Mouse (Mus musculus): Measurements from ENCODE around the gene 1110051M20Rik.

Gene 1110051M20Rik

DNA sequence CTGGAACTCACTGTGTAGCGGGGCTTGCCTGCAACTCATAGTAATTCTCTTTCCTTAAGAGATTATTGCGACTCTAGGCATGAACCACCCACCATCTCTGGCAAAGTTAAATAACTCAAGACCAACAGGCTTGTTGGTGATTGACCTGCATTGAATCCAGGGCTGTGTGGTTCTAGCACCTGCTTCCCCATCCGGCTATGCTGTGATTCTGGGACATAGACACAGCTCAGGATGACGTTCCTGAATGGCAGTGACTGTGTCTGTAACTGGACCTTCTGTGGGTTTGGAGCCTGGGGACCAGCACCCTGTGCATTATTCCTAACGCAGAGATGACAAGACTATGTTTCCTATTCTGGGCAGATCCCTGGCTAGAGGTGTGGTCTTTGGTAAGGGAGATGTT, 148.6 kb downstream of the 1110051M20Rik start:
- no peak for DNase-seq

DNA sequence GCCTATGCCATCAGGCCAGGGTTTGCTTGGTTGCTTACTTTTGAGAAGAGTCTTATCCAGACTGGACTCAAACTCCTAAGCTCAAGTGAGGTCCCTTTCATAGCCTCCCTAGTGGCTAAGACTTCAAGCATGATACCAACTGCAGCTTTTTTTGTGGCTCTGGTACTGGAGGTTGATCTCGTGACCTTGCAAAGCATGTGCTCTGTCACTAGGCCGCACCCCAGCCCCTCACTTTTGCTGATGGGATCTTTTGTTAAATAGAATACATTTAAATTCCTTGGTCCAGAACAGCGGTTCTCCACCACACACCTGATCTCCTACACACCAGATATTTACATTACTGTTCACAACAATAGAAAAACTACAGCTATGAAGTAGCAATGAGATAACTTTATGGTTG, 150.3 kb downstream of the 1110051M20Rik start:
- DNase-seq, result no peak

DNA sequence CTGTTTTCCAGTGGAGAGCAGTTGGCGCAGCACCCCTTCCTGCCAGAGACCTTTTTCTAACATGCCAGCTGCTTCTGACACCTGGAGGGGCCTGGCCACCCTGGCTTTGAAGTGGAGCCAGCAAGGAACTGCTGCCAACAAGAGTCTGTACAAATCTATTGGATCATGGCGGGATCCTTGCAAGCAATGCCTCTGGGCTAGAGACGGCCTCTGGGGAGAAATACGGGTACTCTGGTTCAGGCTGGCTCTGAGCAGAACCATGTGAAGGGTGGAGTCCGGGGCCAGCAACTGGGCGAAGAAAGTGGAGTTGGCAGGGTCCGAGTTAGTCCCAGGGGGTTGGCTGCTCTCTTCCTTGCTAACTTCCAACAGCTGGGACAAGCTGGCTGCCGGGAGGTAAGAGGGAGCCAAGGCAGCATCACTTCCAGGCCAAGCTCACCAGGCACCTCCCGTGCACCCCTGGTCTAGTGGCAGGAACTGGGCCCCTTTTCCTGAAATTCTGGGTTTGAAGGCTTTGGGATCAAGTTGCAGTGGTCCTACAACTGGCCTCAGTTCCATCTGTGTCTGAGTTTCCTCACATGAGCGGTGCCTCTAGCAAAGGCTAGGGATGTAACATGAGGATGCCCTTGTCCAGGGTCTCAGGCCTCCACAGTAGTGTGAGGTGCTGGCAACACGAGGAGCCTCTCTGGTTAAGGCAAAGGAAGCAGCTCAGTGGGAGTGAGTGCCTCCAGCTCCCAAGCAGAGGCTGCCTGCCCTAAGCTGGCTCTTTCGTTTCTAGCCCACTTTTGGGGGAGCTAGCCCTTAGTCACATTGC, 153.1 kb downstream of the 1110051M20Rik start:
- DNase-seq, result no peak

DNA sequence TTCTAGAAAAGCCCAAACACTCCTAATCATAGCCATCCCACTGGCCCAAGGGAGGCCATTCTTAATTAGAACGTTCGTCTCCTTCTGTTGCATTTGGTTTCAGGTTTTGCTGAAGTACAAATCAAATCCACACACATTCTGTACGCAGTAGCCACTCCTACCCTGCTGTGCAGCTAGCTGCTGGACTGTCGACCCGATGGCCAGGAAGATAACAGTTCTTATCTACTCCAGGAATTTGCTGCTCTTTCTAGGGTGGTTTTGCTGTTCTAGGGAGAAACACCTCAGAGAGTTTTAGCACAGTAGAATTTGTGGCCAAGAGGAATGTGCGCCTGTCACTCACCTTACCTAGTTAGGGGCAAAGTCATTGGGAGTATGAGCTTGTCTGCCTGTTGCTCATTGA, 156.9 kb downstream of the 1110051M20Rik start:
- no peak for DNase-seq

DNA sequence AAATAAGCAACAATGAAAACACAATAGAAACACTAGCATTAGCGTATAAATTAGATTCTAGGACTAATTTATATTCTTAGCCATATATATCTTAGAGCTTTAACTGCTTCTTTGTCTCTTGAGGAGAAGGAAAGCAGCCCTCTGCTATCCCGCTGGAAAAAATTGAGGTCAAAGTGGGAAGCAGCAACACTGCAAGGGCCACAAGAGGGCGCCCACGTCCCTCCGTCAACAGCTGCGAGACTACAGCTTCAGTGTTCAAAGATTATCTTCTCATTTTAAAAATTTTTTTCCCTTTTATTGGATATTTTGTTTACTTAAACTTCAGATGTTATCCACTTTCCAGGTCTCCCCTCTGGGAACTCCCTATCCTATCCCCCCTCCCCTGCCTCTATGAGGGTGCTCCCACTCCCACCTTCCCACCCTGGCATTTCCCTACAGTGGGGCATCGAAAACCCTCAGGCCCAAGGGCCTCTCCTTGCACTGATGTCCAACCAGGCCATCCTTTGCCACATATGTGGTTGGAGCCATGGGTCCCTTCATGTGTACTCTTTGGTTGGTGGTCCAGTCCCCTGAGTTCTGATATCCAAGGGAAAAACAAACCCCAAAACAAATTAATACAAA, 158.5 kb downstream of the 1110051M20Rik start:
- DNase-seq, result peak; percentile 56 to 61

DNA sequence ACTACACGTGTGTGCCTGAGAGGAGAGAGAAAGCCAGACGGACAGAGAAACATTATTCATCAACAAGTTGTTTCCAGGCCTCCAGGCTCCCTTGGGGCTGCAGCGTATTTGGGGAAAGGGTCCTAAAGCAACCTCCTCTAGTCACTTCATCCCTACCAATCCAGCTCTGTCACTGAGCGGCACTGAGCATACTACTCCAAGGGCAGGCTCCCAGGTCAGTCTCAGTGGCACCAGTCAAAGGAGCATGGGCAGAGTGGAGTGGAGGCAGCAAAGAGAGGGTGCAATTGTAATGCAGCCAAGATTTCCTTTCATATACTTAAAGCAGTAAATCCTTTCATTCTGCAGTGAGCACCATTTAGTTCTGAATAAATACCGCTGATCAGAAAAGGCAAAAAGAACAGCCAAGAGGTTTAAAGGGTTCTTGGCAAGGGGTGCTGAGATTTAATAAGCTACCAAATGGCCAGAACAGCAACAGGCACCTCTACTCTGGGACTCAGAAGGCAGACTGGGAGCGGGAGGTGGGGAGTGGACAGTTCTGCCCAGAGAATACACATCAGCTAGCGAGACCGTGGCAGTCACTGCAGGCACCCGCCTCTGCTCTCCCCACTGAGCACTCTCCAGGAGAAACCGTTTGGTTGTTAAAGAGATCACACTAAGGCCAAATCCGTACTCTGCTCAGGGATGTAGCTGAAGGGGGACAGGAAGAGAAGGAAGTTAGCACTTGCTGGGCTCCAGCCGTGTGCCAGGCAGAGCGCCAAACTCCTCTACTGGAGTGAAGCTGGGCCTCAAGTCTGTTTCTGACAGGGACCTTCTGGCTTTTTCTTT, 159.9 kb downstream of the 1110051M20Rik start:
- DNase-seq, result no peak

DNA sequence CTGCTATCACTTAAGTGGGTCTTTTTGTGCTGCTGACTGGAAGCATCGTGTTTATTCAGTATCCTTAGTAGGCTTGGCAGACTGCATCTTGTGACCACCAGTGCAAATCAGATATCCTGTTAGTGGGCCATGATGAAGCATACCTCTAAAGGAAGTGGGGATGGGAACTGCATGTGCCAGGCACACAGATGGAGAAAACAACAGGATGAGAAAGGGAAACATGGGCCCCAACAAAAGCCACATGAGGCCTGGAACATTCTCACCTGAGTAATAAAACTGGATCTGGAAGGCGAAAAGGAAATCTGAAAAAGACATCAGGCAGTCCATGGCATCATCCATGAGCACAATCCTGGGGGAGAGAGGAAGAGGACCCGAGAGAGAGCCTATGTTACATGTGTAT, 160.5 kb downstream of the 1110051M20Rik start:
- DNase-seq, result no peak

DNA sequence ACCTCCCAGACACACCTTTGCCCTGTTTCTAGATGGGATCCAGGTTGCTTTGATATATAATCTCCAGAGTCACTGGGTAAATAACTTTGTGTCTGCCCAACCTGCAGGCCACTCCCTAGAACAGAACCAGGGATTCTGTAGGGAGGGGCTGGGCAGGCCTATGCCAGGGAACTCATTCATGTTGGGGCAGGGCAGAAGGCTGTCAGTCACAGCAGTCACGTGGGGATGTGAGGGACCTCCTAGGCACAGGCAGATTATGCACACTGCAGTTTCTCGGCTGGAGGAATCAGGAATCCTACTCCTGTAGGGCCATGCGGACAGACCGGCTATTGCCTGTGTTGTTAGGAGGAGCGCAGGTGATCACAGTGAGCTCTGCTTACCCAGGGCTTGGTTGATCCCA, 163.1 kb downstream of the 1110051M20Rik start:
- DNase-seq, result no peak

DNA sequence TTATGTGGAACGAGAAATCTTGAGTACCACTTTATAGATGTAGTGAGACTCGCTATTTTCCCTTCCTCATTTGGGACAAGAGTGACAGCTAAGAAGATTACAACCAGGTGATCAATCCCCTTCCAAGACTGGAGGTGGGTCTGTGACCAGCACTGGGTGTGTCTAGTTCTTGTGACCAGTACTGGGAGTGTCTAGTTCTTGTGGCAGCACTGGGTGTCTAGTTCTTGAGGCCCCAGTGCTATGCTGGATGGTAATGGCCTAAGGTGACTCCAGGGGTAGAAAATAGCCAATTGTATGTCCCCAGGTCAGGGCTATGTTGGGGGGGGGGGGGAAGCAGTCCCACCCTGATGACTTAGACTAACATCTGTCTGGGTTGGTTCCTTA, 165.1 kb downstream of the 1110051M20Rik start:
- DNase-seq, result no peak

DNA sequence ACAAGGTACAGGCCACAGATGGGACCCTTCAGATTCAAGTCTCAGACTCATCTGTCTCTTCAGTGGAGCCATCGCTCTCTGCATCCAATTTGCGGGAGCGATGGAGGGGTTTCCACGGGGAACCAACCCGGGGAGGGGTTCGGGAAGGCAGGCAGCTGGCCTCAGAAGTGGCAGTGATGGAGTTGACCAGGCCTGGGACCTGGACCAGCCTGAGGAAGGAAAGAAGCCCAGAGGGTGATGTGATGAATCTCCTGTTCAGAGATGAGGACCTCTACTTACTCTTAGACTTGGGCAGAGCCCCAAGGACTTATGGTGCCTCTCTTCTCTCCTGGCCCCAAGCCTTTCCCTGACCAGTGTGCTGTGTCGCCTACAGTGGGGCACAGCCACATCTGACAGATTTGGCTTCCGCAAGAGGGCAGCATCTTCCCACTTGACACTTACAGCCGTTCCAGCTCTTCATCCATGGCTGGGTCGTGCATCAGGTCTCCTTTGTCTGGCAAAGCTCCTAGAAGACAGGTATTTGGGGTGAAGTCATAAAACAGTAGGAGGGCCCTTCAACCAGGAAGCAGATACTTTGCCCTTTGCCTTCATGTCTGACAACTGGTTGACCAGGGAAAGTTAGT, 165.6 kb downstream of the 1110051M20Rik start:
- peak in 1 of 2 experiments; percentile 24 for DNase-seq

DNA sequence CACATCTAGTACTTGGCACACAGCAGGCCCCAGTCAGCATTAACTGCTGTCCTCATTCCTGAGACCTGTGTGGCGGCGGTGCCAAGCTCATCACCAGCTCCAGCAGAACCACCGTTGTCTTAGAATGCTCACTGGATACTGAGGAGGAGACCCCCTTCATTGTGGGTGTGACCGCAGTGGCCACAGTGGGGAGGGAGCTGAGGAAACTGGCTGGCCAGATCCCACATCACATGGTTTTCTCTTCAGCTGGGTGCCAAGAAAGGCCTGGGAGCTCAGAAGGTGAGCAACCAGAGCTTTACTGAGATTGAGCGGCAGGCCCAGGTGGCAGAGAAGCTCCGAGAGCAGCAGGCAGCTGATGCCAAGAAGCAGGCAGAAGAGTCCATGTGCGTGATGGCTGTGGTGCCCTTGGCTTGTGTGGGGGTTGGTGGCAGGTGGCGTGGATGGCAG, 174.8 kb downstream of the 1110051M20Rik start:
- no peak for DNase-seq

DNA sequence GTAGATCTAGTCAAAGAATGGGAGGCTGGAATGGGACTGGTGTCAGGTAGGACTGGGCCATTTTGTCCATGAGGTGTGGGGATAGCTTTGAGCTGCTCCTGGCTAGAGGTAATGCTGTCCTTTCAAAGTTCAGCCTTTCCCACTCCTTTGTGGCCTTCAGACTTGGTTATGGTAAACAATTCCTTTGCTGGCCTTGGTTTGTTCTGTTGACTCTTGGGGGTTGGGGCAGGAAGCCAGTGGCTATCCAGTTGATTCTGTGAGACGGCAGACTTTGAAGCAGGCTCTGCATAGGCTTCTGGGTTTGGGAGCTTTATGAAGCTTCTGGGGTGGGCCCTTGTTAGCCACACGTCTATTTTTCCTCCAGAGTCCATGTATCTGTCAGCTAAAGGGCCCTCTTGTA, 175.8 kb downstream of the 1110051M20Rik start:
- DNase-seq, result no peak

DNA sequence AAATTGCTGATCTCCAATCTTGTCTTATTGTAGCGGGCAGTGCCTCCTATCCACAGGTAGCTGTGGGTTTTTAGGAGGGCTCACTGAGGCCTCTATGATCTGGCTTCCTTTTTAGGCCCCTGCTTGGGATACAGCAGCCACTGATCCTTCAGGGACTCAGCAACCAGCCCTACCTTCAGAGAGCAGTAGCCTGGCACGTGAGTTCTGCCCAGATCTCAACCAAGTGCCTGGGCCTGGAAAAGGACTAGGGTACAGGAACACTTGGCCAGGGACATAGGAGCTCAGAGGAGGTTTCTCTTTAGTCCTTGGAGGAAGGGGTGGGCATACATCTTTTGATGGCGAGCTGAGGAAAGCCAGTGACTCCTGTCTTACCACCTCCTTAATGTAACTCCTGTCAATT, 176.5 kb downstream of the 1110051M20Rik start:
- no peak for DNase-seq

DNA sequence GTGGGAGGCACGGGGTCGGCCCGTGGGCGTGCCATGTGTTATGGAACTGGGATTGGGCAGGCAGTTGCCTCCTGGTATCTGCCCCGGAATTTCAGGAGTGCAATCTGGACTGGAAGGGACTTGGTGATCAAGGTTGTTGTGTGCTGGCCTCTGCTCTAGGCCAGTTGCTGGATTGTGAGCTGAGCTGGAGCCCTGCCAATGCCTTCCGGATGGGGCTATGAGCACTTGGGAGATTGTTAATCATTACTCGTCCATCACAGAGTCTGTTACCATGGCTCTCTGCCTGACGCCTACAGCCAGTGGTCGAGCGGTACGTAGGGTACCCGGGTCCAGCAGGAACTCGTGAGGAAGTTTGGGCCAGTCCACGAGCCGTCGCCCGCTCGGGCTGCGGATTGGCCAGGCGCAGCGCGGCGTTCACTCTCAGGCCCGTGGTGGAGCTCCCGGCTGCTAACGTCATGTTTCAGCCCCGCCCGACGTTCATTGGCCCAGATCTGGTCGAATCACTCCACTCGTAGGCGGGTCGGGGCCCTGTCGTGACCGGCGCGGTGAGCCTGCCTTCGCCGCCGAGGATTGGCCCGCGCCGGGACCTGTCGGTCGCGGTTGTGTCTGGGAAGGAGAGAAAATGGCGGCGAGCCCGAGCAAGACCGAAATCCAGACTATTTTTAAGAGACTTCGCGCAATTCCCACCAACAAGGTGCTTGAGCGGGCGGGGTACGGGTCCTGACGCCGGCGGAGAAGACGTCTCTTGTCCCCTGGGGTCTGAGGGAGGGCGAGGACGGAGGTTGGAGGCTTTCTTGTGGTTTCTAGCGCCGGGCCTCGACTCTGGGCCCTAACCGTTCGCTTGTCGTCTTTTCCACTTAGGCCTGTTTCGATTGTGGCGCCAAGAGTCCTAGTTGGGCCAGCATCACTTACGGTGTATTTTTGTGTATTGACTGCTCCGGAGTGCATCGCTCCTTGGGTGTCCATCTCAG, 179.5 kb downstream of the 1110051M20Rik start, which contains the start of gene Arfgap2:
Gene Arfgap2, plus strand, starts transcription at position 264 of the 971 bp plus-strand sequence.
- DNase-seq, result peak; percentile 91 to 95

DNA sequence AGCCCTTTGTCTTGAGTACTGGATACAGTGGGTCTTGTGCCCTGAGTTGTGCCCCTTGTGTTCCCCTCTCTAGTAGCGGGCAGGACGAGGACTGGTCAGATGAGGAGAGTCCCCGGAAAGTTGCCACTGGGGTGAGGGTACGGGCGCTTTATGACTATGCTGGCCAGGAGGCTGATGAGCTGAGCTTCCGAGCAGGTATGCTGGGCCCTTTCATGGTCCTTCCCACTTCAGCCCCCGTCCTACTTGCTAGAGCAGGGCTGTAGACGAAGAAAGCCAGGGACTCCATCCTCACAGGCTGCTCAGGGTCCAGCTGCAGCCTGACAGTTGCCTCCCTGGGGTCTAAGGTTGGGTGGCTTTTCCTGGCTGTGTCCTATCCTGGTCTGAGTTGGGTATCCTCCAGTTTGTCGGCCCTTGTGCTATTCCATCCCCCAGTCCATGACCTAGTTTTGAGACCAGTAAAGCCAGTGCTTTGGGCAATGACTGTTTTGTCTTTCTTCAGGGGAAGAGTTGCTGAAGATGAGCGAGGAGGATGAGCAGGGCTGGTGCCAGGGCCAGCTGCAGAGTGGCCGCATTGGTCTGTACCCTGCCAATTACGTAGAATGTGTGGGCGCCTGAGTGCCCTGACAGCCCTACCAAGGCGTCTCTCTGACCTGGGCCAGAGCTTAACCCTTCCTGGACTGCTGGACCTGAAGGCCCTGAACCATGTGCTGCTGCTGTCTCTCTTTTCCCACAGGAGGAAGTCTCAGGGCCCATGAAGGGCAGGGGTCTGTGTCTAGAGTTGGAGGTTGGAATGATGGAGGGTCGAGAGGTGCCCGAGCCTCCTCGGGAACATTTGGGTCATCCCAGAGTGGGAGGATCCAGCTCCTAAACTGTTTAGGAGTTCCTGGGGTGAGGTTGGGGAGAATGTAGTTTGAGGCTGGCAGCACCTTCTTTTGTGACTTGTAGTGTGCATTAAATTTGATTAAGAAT, 180.5 kb downstream of the 1110051M20Rik start:
- DNase-seq, result no peak

DNA sequence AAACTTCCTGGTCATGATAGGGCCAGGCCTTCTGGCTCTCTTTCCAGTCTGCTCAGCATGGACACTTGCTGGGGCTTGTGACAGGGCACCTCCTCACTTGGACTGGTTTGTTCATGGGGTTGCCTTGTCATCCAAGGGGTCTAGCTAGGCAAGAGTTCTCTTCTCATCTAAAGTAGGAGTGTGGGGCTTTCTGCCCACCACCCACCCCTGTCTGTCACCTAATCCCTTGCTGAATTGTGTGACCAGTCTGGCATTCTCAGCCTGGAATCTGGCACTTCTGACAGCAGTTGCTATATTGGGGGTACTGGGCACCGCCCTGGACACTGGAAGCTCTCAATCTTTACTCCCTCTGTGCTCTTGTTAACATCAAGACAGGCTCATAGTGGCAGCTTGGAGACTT, 185.0 kb downstream of the 1110051M20Rik start:
- no peak for DNase-seq

DNA sequence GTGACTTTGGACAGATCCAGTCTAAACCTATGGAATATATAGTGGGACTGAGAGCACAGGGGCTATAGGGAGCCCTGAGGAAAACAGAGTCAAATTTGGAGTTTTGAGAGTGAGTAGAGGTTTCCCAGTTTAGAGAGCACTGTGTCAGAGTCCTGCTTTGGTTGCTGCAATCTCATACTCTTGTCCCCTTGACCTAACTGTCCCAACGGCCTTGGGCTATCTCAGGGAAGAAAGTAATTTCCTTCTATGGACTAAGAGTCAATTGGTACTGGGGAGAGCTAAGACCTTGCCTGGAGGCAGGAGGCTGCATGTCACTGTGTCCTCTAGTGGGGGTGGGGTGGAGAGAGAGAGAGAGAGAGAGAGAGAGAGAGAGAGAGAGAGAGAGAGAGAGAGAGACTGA, 185.7 kb downstream of the 1110051M20Rik start:
- no peak for DNase-seq

DNA sequence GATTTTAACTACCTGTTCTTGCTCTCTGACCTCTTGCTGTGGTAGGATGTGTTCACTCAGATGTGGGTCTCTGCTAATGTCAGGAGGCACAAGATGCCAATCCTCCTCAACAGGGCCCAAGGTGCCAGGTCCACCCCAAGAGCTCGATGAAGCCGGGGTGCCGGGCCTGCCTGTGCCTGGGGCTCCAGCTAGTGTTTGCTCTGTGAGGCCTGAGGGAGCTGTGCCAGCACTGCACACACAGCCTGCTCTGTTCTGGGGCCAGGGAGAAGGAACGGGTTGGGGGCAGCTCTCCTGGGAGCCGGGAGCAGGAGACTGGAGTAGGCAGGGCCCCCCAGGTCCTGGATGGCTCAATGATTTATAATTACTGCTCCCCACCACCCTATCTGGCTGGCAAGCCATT, 186.4 kb downstream of the 1110051M20Rik start:
- no peak for DNase-seq

DNA sequence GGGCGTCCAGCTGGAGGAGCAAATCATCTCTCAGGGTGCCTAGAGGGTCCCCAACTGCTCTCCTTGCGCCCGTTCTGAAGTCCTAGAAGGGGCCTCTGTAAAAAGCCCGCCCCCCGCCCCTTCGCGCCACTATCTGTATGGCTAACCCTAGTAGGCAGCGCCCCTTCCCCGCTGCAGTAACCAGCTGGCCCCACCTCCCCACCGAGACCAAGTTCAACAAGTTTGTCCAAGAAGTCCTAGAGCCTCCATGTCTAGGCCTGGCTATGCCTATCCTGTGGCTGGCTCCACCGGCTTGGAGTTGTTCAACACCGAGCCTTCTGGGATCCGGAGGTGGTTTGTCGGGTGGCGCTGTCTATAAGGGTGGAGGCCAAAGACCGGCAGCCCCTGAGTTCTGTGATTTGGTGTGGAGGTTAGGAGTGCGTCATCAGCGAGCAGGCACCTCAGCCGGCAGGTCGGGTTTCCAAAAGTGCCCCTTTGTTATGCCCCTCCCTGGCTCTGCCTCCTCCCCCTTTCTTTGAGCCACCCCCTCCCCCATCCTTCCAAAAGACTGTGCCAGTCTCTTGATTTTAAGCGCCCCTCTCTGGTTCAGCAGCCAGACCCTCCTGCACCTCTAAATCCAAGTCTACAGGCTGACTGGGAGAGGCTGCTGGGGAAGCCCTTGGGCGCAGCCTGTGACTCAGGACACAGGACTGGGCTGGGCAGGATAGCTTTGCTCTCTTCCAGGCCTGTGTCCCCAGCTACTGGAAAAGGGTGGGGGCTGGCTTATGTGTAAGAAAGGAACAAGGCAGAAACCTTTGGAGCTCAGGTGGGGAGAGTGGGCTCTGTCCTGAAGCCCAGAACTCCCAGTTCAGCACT, 187.2 kb downstream of the 1110051M20Rik start:
- no peak for DNase-seq

Data from thymus, postnatal 36 days (tissue).